Mouse (Mus musculus): ENCODE data around the gene Plekha6. TPM values are rescaled to one million over a fixed set of nuclear protein-coding genes. Genes with fewer than 3 reads are reported as not detected.

Plekha6 gene
- polyA plus RNA-seq, 1 experiment from 2014 or later = 4.0 TPM

DNA sequence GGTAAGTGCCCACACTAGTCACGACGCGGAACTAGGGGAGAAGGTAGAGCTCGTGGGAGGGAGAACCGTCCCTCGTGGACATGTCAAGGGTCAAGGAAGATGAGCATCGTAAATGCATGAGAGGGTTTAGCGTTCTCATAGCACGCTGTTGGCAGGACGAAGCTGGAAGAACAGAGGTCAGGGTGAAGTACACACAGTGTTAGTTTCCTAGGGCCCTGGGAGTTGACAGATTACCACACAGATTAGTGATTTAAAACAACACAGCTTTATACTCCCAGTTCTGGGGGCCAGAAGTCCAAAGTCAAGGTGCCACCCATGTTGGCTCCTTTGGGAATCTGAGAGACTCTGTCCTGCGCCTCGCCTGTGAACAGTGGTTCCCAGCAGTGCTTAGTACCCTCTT, 123.9 kb downstream of the Plekha6 start:
- Histone ChIP-seq H3K27ac (no peak overlapping the region), H3K9me3 (no peaks in the 10 kb centered on the region), H3K4me3 (no peak overlapping the region), H3K9ac (no peak overlapping the region), H3K27me3 (no peaks in the 10 kb centered on the region), H3K4me2 (no peak overlapping the region), H3K36me3 (no peaks in the 10 kb centered on the region), H3K4me1 (no peaks in the 10 kb centered on the region)
- no peak for ATAC-seq (ENCODE audit: insufficient number of reproducible peaks, insufficient read depth, low FRiP score, low TSS enrichment, low read depth)
- WGBS = 95% methylated on average over 12 of the region's 12 CpGs

DNA sequence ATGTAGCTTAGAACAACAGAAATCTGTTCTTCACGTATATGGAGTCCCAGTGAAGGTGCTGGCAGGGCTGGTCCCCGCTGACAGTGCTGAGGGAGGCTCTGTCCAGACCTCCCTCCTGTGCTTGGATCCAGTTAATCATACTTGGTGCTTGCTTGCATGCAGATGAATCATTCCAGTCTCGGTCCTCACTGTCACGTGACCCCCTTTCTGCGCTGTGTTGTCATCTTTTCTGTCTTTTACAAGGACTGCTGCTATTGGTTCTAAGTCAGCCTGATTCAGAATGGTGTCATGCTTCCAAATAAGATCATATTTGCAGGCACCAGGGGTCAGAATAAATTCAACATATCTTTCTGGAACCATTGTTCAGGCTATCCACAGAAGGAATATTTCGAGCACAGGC, 127.9 kb downstream of the Plekha6 start:
- WGBS = 85% methylated on average over 6 of the region's 6 CpGs
- no peak for ATAC-seq (ENCODE audit: insufficient number of reproducible peaks, insufficient read depth, low FRiP score, low TSS enrichment, low read depth)
- H3K4me2 ChIP-seq = no peak overlapping the region

DNA sequence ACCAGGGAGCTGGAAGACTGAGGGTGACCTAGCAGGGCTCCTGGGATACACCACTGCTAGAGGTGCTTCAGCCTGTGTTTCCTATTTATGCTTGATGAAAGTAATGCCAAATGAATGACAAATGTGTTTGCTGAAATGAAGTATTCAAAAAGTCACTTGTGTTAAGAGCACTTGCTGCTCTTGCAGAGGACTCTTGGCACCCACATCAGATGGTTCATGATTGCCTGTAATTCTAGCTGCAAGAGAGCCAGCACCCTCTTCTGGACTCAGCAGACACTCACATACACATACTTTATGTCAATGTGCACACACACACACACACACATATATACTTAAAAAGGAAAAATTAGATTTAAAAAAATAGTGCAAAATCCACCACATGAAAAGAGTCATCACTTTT, 128.6 kb downstream of the Plekha6 start:
- Histone ChIP-seq H3K27me3 (no peaks in the 10 kb centered on the region), H3K4me2 (no peak overlapping the region), H3K9me3 (no peaks in the 10 kb centered on the region), H3K9ac (no peak overlapping the region), H3K36me3 (no peaks in the 10 kb centered on the region), H3K27ac (no peak overlapping the region), H3K4me1 (peaks cover 24% of the 10 kb centered on the region), H3K4me3 (no peak overlapping the region)
- ATAC-seq (ENCODE audit: insufficient number of reproducible peaks, insufficient read depth, low FRiP score, low TSS enrichment, low read depth) = no peak

More for the DNA sequence above, 127.9 kb downstream of the Plekha6 start:
- no peaks in the 10 kb centered on the region for H3K27me3 ChIP-seq
- no peaks in the 10 kb centered on the region for H3K36me3 ChIP-seq
- H3K27ac ChIP-seq = no peak overlapping the region
- no peaks in the 10 kb centered on the region for H3K9me3 ChIP-seq
- H3K4me3 ChIP-seq = no peak overlapping the region
- peaks cover 23% of the 10 kb centered on the region for H3K4me1 ChIP-seq
- H3K9ac ChIP-seq = no peak overlapping the region

DNA sequence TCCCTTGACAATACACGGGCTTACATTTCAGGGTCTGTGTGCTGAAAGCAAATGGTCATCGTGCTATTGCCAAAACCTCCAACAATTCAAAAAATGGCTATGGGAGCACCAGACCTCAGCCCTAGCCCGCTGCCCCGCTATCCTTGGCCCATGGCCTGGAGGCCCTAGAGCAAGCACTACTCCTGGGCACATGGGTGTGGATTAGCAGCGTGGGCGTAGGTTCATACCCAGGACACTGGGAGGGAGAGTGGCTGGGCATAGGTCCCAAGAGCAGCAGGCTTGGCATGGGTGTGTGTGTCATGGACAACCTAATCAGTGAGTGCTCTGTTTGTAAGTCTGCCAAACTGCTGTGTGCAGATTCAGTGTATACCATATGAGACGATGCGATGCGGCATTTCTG, 132.4 kb downstream of the Plekha6 start:
- H3K27me3 ChIP-seq = peaks cover 6% of the 10 kb centered on the region; the same call in 1 of the 2 replicates
- H3K4me2 ChIP-seq = no peak overlapping the region
- H3K36me3 ChIP-seq = 0 out of 2 replicates have a peak, but pooled peaks cover 3% of the 10 kb centered on the region
- no peak for ATAC-seq (ENCODE audit: insufficient number of reproducible peaks, insufficient read depth, low FRiP score, low TSS enrichment, low read depth)
- H3K9ac ChIP-seq = no peak overlapping the region
- no peak overlapping the region for H3K27ac ChIP-seq
- WGBS = 72% methylated on average over 9 of the region's 9 CpGs
- H3K4me1 ChIP-seq = peaks cover 37% of the 10 kb centered on the region
- H3K9me3 ChIP-seq = no peaks in the 10 kb centered on the region
- H3K4me3 ChIP-seq = no peak overlapping the region

DNA sequence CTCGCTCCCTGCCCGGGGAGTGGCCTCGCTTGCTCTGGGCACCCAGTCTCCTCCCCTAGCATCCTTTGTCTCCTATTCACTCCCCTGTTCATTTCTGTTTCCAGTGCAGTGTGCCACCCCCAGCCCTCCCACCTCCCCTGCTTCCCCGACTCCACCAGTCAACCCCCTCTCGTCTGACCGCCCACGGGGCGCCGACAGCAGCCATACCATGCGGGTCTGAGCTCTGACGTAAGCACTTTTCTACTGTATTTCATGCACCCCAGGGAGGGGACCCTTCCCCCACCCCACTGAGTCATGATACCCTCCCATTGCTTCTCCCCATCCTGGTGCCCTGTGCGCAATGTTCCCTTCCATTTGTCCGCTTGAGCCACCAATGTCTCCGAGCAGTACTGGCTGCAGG, 134.8 kb downstream of the Plekha6 start:
- Histone ChIP-seq H3K27me3 (peaks cover 6% of the 10 kb centered on the region; the same call in 1 of the 2 replicates), H3K36me3 (0 out of 2 replicates have a peak, but pooled peaks cover 3% of the 10 kb centered on the region), H3K4me3 (no peak overlapping the region), H3K27ac (no peak overlapping the region), H3K4me2 (peak overlapping the region; percentile 46), H3K9me3 (no peaks in the 10 kb centered on the region), H3K4me1 (peaks cover 48% of the 10 kb centered on the region), H3K9ac (peak overlapping the region; percentile 36; the same call in 1 of the 2 replicates)
- no peak for ATAC-seq (ENCODE audit: insufficient number of reproducible peaks, insufficient read depth, low FRiP score, low TSS enrichment, low read depth)
- WGBS = 31% methylated on average over 14 of the region's 14 CpGs

DNA sequence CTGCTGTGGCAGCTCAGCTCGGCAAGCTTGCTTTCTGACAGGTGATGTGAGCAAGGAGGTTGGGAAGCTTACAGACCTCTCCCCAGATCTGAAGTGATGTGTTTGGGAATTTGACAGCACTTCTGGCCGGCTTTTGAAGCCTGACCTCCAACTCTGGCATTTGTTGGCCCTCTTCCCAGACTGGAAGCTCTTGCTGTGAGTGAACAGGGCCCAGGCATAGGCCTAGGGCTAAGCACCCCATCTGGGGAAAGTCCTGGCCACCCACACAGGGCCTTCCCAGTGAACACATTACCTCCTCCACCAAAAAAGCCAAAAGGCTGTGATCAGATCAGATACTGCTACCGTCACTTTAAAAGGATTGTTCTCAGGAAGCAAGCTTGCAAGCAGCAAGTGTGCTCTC, 138.5 kb downstream of the Plekha6 start:
- no peak for ATAC-seq (ENCODE audit: insufficient number of reproducible peaks, insufficient read depth, low FRiP score, low TSS enrichment, low read depth)
- Histone ChIP-seq H3K36me3 (0 out of 2 replicates have a peak, but pooled peaks cover 3% of the 10 kb centered on the region), H3K9me3 (no peaks in the 10 kb centered on the region), H3K9ac (peak overlapping the region; percentile 44; the same call in 1 of the 2 replicates), H3K4me2 (no peak overlapping the region), H3K27me3 (peaks cover 6% of the 10 kb centered on the region; the same call in 1 of the 2 replicates), H3K27ac (no peak overlapping the region), H3K4me3 (no peak overlapping the region), H3K4me1 (peaks cover 24% of the 10 kb centered on the region)
- WGBS = 29% methylated on average over 3 of the region's 3 CpGs

DNA sequence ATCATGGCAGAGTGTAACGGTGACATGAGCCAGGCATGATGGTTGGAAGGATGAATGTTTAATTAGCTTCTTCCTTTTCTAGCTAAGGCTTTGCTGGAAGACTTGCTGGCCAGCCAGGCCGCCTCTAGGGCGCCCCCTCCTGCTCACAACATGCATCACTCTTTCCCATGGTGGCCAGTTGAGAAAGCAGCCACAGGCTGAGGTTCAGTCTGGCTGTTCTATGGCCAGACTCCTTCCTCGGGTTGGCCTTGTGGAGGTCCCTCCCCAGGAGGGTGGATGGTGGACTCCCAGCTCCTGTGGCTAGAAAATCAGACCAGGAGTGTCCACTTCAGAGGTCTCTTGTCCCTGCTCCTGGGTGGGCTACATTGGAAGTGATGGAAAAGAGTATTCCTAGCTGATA, 142.8 kb downstream of the Plekha6 start:
- H3K4me3 ChIP-seq = no peak overlapping the region
- H3K27me3 ChIP-seq = no peaks in the 10 kb centered on the region
- no peaks in the 10 kb centered on the region for H3K9me3 ChIP-seq
- no peak for ATAC-seq (ENCODE audit: insufficient number of reproducible peaks, insufficient read depth, low FRiP score, low TSS enrichment, low read depth)
- no peak overlapping the region for H3K4me2 ChIP-seq
- no peaks in the 10 kb centered on the region for H3K36me3 ChIP-seq
- H3K27ac ChIP-seq = no peak overlapping the region
- no peak overlapping the region for H3K9ac ChIP-seq
- 6% methylated on average over 4 of the region's 4 CpGs for WGBS
- peaks cover 11% of the 10 kb centered on the region for H3K4me1 ChIP-seq

DNA sequence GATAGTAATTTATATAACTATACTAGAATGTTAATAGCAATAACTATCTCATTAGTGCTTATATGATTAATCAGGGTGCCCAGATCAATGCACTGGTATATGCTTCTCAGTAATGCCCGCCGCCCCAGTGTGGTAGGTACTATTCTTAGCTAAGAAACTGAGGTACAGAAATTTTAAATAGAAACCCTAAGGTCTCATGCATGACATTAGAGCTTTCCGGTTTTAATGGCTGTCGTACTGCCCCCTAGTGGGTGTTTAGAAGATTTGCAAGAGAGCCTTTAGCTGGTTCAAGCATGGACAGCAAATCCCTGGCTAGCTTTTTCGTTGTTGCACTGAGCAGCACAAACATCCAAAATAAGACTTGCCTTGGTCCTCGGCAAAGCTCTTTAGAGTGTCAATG, 143.3 kb downstream of the Plekha6 start:
- H3K4me3 ChIP-seq = no peak overlapping the region
- no peaks in the 10 kb centered on the region for H3K27me3 ChIP-seq
- no peak for ATAC-seq (ENCODE audit: insufficient number of reproducible peaks, insufficient read depth, low FRiP score, low TSS enrichment, low read depth)
- H3K27ac ChIP-seq = no peak overlapping the region
- no peaks in the 10 kb centered on the region for H3K36me3 ChIP-seq
- H3K9me3 ChIP-seq = no peaks in the 10 kb centered on the region
- no peak overlapping the region for H3K9ac ChIP-seq
- H3K4me2 ChIP-seq = no peak overlapping the region
- H3K4me1 ChIP-seq = peaks cover 9% of the 10 kb centered on the region
- WGBS = 13% methylated on average over 6 of the region's 6 CpGs

DNA sequence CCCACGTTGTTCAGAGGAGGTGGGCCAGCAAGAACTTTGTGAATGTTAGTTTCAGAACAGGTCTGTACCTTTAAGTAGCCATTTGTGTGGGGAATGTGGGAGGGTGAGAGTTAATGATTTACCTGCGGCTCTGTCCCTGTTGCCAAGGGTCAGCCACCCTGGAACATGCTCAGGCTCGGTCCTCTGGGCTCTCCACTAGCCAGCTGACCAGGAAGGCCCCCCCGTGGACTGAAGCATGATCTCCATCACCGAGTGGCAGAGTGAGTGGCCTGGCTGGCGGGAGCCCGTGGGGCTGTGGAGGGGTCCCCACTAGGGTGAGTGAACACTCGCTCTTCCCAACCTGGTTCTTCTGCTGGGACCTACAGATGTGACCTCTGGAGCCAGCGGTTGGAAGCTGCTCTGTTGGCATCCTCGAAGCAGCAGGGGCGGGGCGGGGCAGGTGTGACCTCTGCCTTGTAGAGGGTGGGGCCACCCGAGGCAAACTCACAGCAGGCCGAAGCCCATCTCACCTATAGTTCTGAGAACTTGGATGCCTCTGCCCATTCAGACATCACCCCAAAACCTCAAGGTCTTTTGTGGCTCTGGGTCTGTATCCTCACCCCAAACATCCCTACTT, 145.8 kb downstream of the Plekha6 start, which contains the start of gene Golt1a:
TSS of gene Golt1a (plus strand) at position 149 of the 616 bp plus-strand sequence.
- no peak for ATAC-seq (ENCODE audit: insufficient number of reproducible peaks, insufficient read depth, low FRiP score, low TSS enrichment, low read depth)
- Histone ChIP-seq H3K27ac (no peak within 1 kb of the TSS), H3K9me3 (no peaks in the 10 kb centered on the region), H3K36me3 (no peaks in the 10 kb centered on the region), H3K27me3 (no peaks in the 10 kb centered on the region), H3K4me3 (no peak within 1 kb of the TSS), H3K4me1 (peaks cover 5% of the 10 kb centered on the region), H3K9ac (no peak within 1 kb of the TSS), H3K4me2 (no peak within 1 kb of the TSS)
- WGBS = 69% methylated on average over 14 of the region's 14 CpGs

DNA sequence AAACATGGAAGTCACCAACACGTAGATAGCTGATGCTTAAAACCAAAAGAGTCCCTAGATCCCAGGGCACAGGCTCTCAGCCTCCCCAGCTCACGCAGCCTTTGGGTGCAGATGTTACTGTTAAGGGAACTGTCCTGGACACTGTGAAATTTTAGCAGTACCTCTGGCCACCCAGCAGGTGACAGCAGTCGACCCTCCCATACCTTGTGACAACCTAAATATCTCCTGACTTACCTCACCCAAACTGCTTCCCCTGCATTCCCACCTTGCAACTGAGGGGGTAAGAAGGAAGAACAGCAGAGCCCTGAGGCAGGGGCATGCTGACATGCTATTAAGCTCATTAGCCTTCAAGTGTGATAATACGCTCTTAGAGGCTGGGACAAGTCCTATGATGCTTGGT, 147.2 kb downstream of the Plekha6 start:
- Histone ChIP-seq H3K4me2 (no peak overlapping the region), H3K27me3 (no peaks in the 10 kb centered on the region), H3K36me3 (no peaks in the 10 kb centered on the region), H3K9me3 (no peaks in the 10 kb centered on the region), H3K27ac (no peak overlapping the region), H3K4me1 (peaks cover 5% of the 10 kb centered on the region), H3K4me3 (no peak overlapping the region), H3K9ac (no peak overlapping the region)
- whole genome bisulfite sequencing = 45% methylated on average over 4 of the region's 4 CpGs
- no peak for ATAC-seq (ENCODE audit: insufficient number of reproducible peaks, insufficient read depth, low FRiP score, low TSS enrichment, low read depth)

DNA sequence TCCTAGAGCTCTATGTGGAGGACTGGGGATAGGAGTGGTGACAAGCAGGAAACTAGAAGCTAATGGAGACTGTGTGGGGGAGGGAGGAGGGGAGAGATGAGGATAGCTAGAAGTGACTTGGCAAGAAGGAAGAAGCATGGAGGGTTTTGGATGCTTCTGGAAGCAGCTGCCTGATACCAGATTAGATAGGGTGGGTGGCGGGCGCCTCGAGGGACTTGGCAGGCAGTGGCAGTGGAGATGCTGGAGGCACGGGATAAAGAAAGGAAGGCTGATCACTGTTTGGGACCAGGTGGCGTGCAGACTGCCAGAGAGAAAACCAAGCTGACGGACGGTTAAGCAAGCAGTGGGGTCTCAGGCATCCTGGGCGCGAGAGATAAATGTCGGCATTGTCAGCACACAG, 147.9 kb downstream of the Plekha6 start:
- Histone ChIP-seq H3K9ac (peak overlapping the region; percentile 51; the same call in 1 of the 2 replicates), H3K4me3 (no peak overlapping the region), H3K27me3 (no peaks in the 10 kb centered on the region), H3K36me3 (no peaks in the 10 kb centered on the region), H3K27ac (no peak overlapping the region), H3K4me1 (peaks cover 5% of the 10 kb centered on the region), H3K9me3 (no peaks in the 10 kb centered on the region), H3K4me2 (peak overlapping the region; percentile 24)
- WGBS = 18% methylated on average over 10 of the region's 10 CpGs
- ATAC-seq (ENCODE audit: insufficient number of reproducible peaks, insufficient read depth, low FRiP score, low TSS enrichment, low read depth) = no peak

DNA sequence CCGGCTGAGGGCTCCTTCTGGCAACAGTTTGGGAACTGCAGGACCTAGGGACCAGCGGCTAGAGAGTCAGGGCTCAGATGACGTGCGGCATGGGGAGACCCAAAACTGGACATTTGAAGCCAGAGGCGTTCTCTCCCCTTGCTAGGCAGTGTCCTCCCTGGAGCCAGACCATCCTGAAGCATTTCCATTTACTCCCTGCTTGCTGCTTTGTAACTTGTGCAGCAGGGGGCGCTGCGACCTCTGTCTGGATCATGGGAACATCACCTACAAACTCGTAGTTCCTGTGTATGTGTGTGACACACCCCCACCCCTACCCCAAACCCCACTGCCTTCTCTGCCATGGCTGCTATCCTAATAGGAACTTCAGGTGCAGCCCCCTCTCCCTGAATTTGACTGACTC, 150.4 kb downstream of the Plekha6 start:
- Histone ChIP-seq H3K27ac (no peak overlapping the region), H3K9me3 (no peaks in the 10 kb centered on the region), H3K4me1 (peaks cover 5% of the 10 kb centered on the region), H3K4me2 (no peak overlapping the region), H3K4me3 (no peak overlapping the region), H3K36me3 (no peaks in the 10 kb centered on the region), H3K27me3 (no peaks in the 10 kb centered on the region), H3K9ac (no peak overlapping the region)
- WGBS = 24% methylated on average over 8 of the region's 8 CpGs
- ATAC-seq (ENCODE audit: insufficient number of reproducible peaks, insufficient read depth, low FRiP score, low TSS enrichment, low read depth) = no peak
